Mouse (Mus musculus): ENCODE results near the gene Pde3a. TPM values are rescaled to one million over a fixed set of nuclear protein-coding genes. Genes with fewer than 3 reads are reported as not detected.
A peak's percentile ranks its signal among the peaks of the same experiment; 100 is the strongest.

Gene Pde3a
- total and polyA plus RNA-seq, 2 experiments: 0.44 to 1.1 TPM

- WGBS: 81% methylated on average over 2 of the region's 2 CpGs
- H3K27ac ChIP-seq (replicated peaks; ENCODE audit: insufficient read depth, low read depth, low read length): no peak overlapping the region
- DNase-seq (ENCODE audit: extremely low read depth, low read depth, low spot score): peak; percentile 32
- no peak for TF ChIP-seq POLR2A (IDR thresholded peaks at IDR 0.05; ENCODE audit: extremely low read depth, insufficient read depth, low read length)
- no peak for TF ChIP-seq CTCF (IDR thresholded peaks at IDR 0.05; ENCODE audit: low read depth, low read length)
- no peaks in the 10 kb centered on the region for H3K4me1 ChIP-seq (ENCODE audit: control insufficient read depth, insufficient read depth, low read length)
- H3K9ac ChIP-seq (ENCODE audit: low read depth, low read length): no peak overlapping the region
- no peaks in the 10 kb centered on the region for H3K79me2 ChIP-seq (ENCODE audit: control insufficient read depth, insufficient read depth, low read length)
- no peaks in the 10 kb centered on the region for H3K36me3 ChIP-seq (ENCODE audit: control insufficient read depth, insufficient read depth, low read length)
- H3K4me3 ChIP-seq (ENCODE audit: insufficient read depth, low read depth, low read length): no peak overlapping the region
- H3K27me3 ChIP-seq (ENCODE audit: control insufficient read depth, insufficient read depth, low read length): no peaks in the 10 kb centered on the region
Measured at GRCm38 (mm10) chr6:141341385-141341784, 92.3 kb downstream of the Pde3a start.

GRCm38 (mm10) chr6:141347870-141348269, 98.8 kb downstream of the Pde3a start:
- 5% methylated on average over 4 of the region's 4 CpGs for WGBS

DNA sequence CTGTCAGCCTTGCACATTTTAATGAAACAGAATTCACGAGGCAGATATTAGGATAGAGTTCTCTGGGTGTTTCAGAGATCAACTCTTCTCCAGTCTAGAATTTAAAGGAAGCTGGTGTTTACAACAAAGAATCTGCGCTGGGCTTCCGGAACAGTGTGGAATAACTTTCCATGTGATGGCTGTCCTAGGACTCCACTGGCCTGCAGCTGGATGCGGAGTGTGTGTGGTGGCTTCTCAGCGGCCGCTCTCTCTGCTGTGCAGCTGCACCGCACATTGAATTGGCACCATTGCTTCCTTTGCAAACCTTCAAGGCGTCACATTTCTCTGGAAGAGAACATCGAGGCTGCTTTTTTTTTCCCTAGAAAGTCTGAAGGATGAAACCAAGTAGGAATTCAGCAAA, 99.5 kb downstream of the Pde3a start:
- Histone ChIP-seq H3K79me2 (ENCODE audit: control insufficient read depth, insufficient read depth, low read length) (no peaks in the 10 kb centered on the region), H3K4me3 (ENCODE audit: insufficient read depth, low read depth, low read length) (peak overlapping the region; percentile 14; the same call in 1 of the 2 replicates), H3K36me3 (ENCODE audit: control insufficient read depth, insufficient read depth, low read length) (no peaks in the 10 kb centered on the region), H3K9ac (ENCODE audit: low read depth, low read length) (no peak overlapping the region), H3K27me3 (ENCODE audit: control insufficient read depth, insufficient read depth, low read length) (no peaks in the 10 kb centered on the region), H3K27ac (replicated peaks; ENCODE audit: insufficient read depth, low read depth, low read length) (peak overlapping the region; percentile 13; the same call in 1 of the 2 replicates), H3K4me1 (ENCODE audit: control insufficient read depth, insufficient read depth, low read length) (peaks cover 5% of the 10 kb centered on the region; the same call in 1 of the 2 replicates)
- WGBS: 74% methylated on average over 9 of the region's 9 CpGs
- no peak for TF ChIP-seq CTCF (IDR thresholded peaks at IDR 0.05; ENCODE audit: low read depth, low read length)
- TF ChIP-seq POLR2A (IDR thresholded peaks at IDR 0.05; ENCODE audit: extremely low read depth, insufficient read depth, low read length): no peak
- DNase-seq (ENCODE audit: extremely low read depth, low read depth, low spot score): peak; percentile 19

More at GRCm38 (mm10) chr6:141347870-141348269, 98.8 kb downstream of the Pde3a start:
- no peaks in the 10 kb centered on the region for H3K79me2 ChIP-seq (ENCODE audit: control insufficient read depth, insufficient read depth, low read length)
- peaks cover 5% of the 10 kb centered on the region; the same call in 1 of the 2 replicates for H3K4me1 ChIP-seq (ENCODE audit: control insufficient read depth, insufficient read depth, low read length)
- H3K27ac ChIP-seq (replicated peaks; ENCODE audit: insufficient read depth, low read depth, low read length): no peak overlapping the region
- DNase-seq (ENCODE audit: extremely low read depth, low read depth, low spot score): peak; percentile 89
- TF ChIP-seq POLR2A (IDR thresholded peaks at IDR 0.05; ENCODE audit: extremely low read depth, insufficient read depth, low read length) (no peak), CTCF (IDR thresholded peaks at IDR 0.05; ENCODE audit: low read depth, low read length) (no peak)
- no peaks in the 10 kb centered on the region for H3K36me3 ChIP-seq (ENCODE audit: control insufficient read depth, insufficient read depth, low read length)
- no peak overlapping the region for H3K4me3 ChIP-seq (ENCODE audit: insufficient read depth, low read depth, low read length)
- no peaks in the 10 kb centered on the region for H3K27me3 ChIP-seq (ENCODE audit: control insufficient read depth, insufficient read depth, low read length)
- H3K9ac ChIP-seq (ENCODE audit: low read depth, low read length): no peak overlapping the region

DNA sequence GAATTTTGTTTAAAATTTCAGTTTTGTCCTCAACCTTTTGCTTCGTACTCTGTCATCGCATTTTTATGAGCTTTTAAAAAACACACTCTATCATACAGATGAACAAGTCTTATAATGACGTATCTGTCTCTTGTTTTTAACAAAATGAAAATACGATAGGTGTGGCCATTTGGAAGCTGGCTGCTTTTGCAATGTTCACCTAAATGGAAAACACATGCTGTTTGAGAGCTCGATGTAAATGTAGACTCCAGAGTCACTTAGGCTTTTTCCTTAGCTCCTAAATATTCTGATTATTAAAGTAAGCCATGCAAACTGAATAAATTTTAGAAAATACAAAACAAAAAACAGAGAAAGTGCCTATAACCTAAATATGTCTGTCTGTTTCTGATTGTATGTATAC, 101.2 kb downstream of the Pde3a start:
- H3K4me3 ChIP-seq (ENCODE audit: insufficient read depth, low read depth, low read length): no peak overlapping the region
- H3K79me2 ChIP-seq (ENCODE audit: control insufficient read depth, insufficient read depth, low read length): no peaks in the 10 kb centered on the region
- no peak for DNase-seq (ENCODE audit: extremely low read depth, low read depth, low spot score)
- no peak overlapping the region for H3K9ac ChIP-seq (ENCODE audit: low read depth, low read length)
- TF ChIP-seq POLR2A (IDR thresholded peaks at IDR 0.05; ENCODE audit: extremely low read depth, insufficient read depth, low read length) (no peak), CTCF (IDR thresholded peaks at IDR 0.05; ENCODE audit: low read depth, low read length) (no peak)
- no peaks in the 10 kb centered on the region for H3K27me3 ChIP-seq (ENCODE audit: control insufficient read depth, insufficient read depth, low read length)
- peaks cover 5% of the 10 kb centered on the region; the same call in 1 of the 2 replicates for H3K4me1 ChIP-seq (ENCODE audit: control insufficient read depth, insufficient read depth, low read length)
- H3K36me3 ChIP-seq (ENCODE audit: control insufficient read depth, insufficient read depth, low read length): no peaks in the 10 kb centered on the region
- H3K27ac ChIP-seq (replicated peaks; ENCODE audit: insufficient read depth, low read depth, low read length): no peak overlapping the region
- 92% methylated on average over 5 of the region's 5 CpGs for WGBS

DNA sequence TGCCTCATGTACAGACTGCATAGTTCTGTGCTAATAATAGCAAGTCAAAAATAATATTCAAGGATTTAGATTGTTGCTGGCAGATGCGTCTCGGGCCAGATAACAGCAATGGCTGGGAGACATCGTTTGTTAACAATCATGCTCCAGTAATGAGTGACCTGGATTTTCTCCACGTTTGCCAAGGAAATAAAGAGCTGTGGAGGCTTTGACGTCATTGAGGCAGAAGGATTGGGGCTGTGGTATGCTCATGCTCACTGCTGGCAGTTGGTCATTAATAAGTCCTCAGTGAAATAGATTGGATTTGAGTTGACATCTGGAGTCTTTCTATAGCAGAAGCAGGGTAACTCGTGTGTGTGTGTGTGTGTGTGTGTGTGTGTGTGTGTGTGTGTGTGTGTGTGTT, 103.2 kb downstream of the Pde3a start:
- Histone ChIP-seq H3K27me3 (ENCODE audit: control insufficient read depth, insufficient read depth, low read length) (no peaks in the 10 kb centered on the region), H3K27ac (replicated peaks; ENCODE audit: insufficient read depth, low read depth, low read length) (no peak overlapping the region), H3K4me3 (ENCODE audit: insufficient read depth, low read depth, low read length) (no peak overlapping the region), H3K4me1 (ENCODE audit: control insufficient read depth, insufficient read depth, low read length) (peaks cover 5% of the 10 kb centered on the region; the same call in 1 of the 2 replicates), H3K36me3 (ENCODE audit: control insufficient read depth, insufficient read depth, low read length) (no peaks in the 10 kb centered on the region), H3K9ac (ENCODE audit: low read depth, low read length) (no peak overlapping the region), H3K79me2 (ENCODE audit: control insufficient read depth, insufficient read depth, low read length) (no peaks in the 10 kb centered on the region)
- TF ChIP-seq CTCF (IDR thresholded peaks at IDR 0.05; ENCODE audit: low read depth, low read length): no peak
- TF ChIP-seq POLR2A (IDR thresholded peaks at IDR 0.05; ENCODE audit: extremely low read depth, insufficient read depth, low read length): no peak
- 72% methylated on average over 6 of the region's 6 CpGs for WGBS
- DNase-seq (ENCODE audit: extremely low read depth, low read depth, low spot score): no peak

GRCm38 (mm10) chr6:141363664-141364063, 114.6 kb downstream of the Pde3a start:
- TF ChIP-seq CTCF (IDR thresholded peaks at IDR 0.05; ENCODE audit: low read depth, low read length) (no peak), POLR2A (IDR thresholded peaks at IDR 0.05; ENCODE audit: extremely low read depth, insufficient read depth, low read length) (no peak)
- H3K27ac ChIP-seq (replicated peaks; ENCODE audit: insufficient read depth, low read depth, low read length): no peak overlapping the region
- no peaks in the 10 kb centered on the region for H3K79me2 ChIP-seq (ENCODE audit: control insufficient read depth, insufficient read depth, low read length)
- WGBS: 87% methylated on average over 3 of the region's 3 CpGs
- H3K4me3 ChIP-seq (ENCODE audit: insufficient read depth, low read depth, low read length): no peak overlapping the region
- H3K9ac ChIP-seq (ENCODE audit: low read depth, low read length): no peak overlapping the region
- H3K4me1 ChIP-seq (ENCODE audit: control insufficient read depth, insufficient read depth, low read length): no peaks in the 10 kb centered on the region
- no peak for DNase-seq (ENCODE audit: extremely low read depth, low read depth, low spot score)
- H3K27me3 ChIP-seq (ENCODE audit: control insufficient read depth, insufficient read depth, low read length): no peaks in the 10 kb centered on the region
- no peaks in the 10 kb centered on the region for H3K36me3 ChIP-seq (ENCODE audit: control insufficient read depth, insufficient read depth, low read length)

Measured in liver, adult 2 months (tissue).